In genomic region chr3:84582023-84582912, GRCm38 (mm10) we compare ENCODE assay signal across 8 mouse cellular contexts. TPM values are rescaled to one million over a fixed set of nuclear protein-coding genes. Genes with fewer than 3 reads are reported as not detected.
DNase-seq lines count a peak whose midpoint lies in the region; ATAC-seq lines count a peak whose summit lies in the region.

Arfip1 (minus strand) TSS chr3:84582625.

- H3K9me3 ChIP-seq in hindbrain, embryonic 11.5 days (ENCODE audit: control insufficient read depth, low read length) = no peaks in the 10 kb centered on the region

- H3K36me3 ChIP-seq in hindbrain, embryonic 11.5 days (ENCODE audit: control insufficient read depth, insufficient read depth, low read length) = no peaks in the 10 kb centered on the region

- under 1% methylated on average over 55 of the region's 70 CpGs for WGBS in hindbrain, embryonic 11.5 days

- 0 out of 2 replicates have a peak, but pooled peaks cover 5% of the 10 kb centered on the region for H3K4me1 ChIP-seq in hindbrain, embryonic 11.5 days (replicated peaks; ENCODE audit: control insufficient read depth, insufficient read depth, low read length)

- H3K9ac ChIP-seq in hindbrain, embryonic 11.5 days (ENCODE audit: low read depth, low read length) = peak within 1 kb of the TSS; percentile 71

- peak within 1 kb of the TSS; percentile 82 for H3K4me2 ChIP-seq in hindbrain, embryonic 11.5 days (replicated peaks; ENCODE audit: low read depth, low read length)

- no peaks in the 10 kb centered on the region for H3K27me3 ChIP-seq in hindbrain, embryonic 11.5 days (ENCODE audit: control insufficient read depth, insufficient read depth, low read length)

- peak; percentile 98 for DNase-seq in MN1 (ENCODE audit: low spot score)
- DNase-seq in cerebellum, adult 9-10 months = peak; percentile 95
- DNase-seq in frontal cortex, adult 2 months (ENCODE audit: extremely low spot score in 1 of 2, low spot score in 1 of 2) = peak; percentile 90 to 95
- DNase-seq in hindbrain, embryonic 11.5 days (ENCODE audit: low spot score) = peak; percentile 100
- peak; percentile 94 to 95 for DNase-seq in layer of hippocampus, postnatal 10 days (ENCODE audit: low spot score in 2 of 2)
- peak; percentile 99 for DNase-seq in lung, postnatal 10 days
- peak; percentile 98 for DNase-seq in ovary, postnatal 36 days (ENCODE audit: low spot score)
- peak; percentile 94 for DNase-seq in thymus, postnatal 25 days

- peak within 1 kb of the TSS; percentile 82 for H3K4me3 ChIP-seq in hindbrain, embryonic 11.5 days (ENCODE audit: low read depth, low read length)

- ATAC-seq in hindbrain, embryonic 11.5 days (ENCODE audit: low FRiP score) = peak; percentile 99

- H3K27ac ChIP-seq in hindbrain, embryonic 11.5 days (ENCODE audit: low read depth, low read length) = peak within 1 kb of the TSS; percentile 93

RNA-seq across cellular contexts. Expression of gene Arfip1, which starts in this region (rescaled TPM):
- polyA plus RNA-seq in frontal cortex, adult 2 months (2012; rRNA removed) = 16.2 and 17.6 TPM in 2 replicates
- polyA plus RNA-seq in hindbrain, embryonic 11.5 days (2014; fragmentation: Nextera tagmentation; extraction: Ambion mirVana) = 36.5 and 42.8 TPM in 2 replicates
- total RNA-seq in layer of hippocampus, postnatal 10 days (2021) = 10 to 100 TPM; 19.7 to 20.6 TPM

Comparison
In these comparisons a context has a peak if more than half of its experiments do, and no peak if none do; other contexts are left out.
1. Peak in every context shown above with its lines: DNase-seq, ATAC-seq, H3K4me3 ChIP-seq and H3K27ac ChIP-seq.